Mouse (Mus musculus) embryonic facial prominence, embryonic 11.5 days (tissue): Measurements from ENCODE around the gene Slc25a20. TPM values are rescaled to one million over a fixed set of nuclear protein-coding genes. Genes with fewer than 3 reads are reported as not detected.

Source experiments
- ATAC-seq: fragments of 200-750 bp; cut with Nextera tagmentation; replicated peaks from 2 replicates; pipeline ENCODE4 v1.8.0; 2017; ENCODE audit warnings: low read depth; ENCODE audit not compliant: insufficient number of reproducible peaks, low FRiP score, low TSS enrichment
- DNase-seq: peaks from one replicate; pipeline ENCODE4 v3.0.0-alpha.2; 2015; ENCODE audit warnings: low spot score
- H3K27ac ChIP-seq: fragments of 300-500 bp; sonication (generic); replicated peaks from 2 replicates; pipeline ENCODE4 v1.5.1; 2014; ENCODE audit warnings: mild to moderate bottlenecking, low read depth, low read length, control low read depth
- H3K27me3 ChIP-seq: fragments of 300-500 bp; sonication (generic); 2 replicates; pipeline ENCODE4 v1.6.1; 2014; ENCODE audit warnings: mild to moderate bottlenecking, low read length, moderate library complexity, mixed read lengths; ENCODE audit not compliant: control insufficient read depth, insufficient read depth
- H3K36me3 ChIP-seq: fragments of 300-500 bp; sonication (generic); replicated peaks from 2 replicates; pipeline ENCODE4 v1.6.1; 2014; ENCODE audit warnings: low read depth, mild to moderate bottlenecking, low read length, moderate library complexity, mixed read lengths; ENCODE audit not compliant: control insufficient read depth, insufficient read depth
- H3K4me1 ChIP-seq: fragments of 300-500 bp; sonication (generic); 2 replicates; pipeline ENCODE4 v1.6.1; 2014; ENCODE audit warnings: low read length, mixed read lengths; ENCODE audit not compliant: control insufficient read depth, insufficient read depth
- H3K4me2 ChIP-seq: fragments of 300-500 bp; sonication (generic); 2 replicates; pipeline ENCODE4 v1.6.1; 2014; ENCODE audit warnings: low read depth, mild to moderate bottlenecking, control low read depth, low read length, moderate library complexity
- H3K4me3 ChIP-seq: fragments of 300-500 bp; sonication (generic); 2 replicates; pipeline ENCODE4 v1.5.1; 2014; ENCODE audit warnings: low read depth, low read length, control low read depth
- H3K9ac ChIP-seq: fragments of 300-500 bp; sonication (generic); replicated peaks from 2 replicates; pipeline ENCODE4 v1.6.1; 2014; ENCODE audit warnings: mild to moderate bottlenecking, control low read depth, low read length
- H3K9me3 ChIP-seq: fragments of 300-500 bp; sonication (generic); replicated peaks from 2 replicates; pipeline ENCODE4 v1.6.1; 2016; ENCODE audit warnings: mild to moderate bottlenecking, low read length, inconsistent platforms, mixed read lengths; ENCODE audit not compliant: control insufficient read depth
- WGBS: fragments of 180-500 bp; shearing (Covaris S2); extraction: QIAGEN DNeasy Blood & Tissue Kit; methylation state at CpG from one replicate; pipeline ENCODE4 v1.1.7; 2014; 5-methylcytosine and 5-hydroxymethylcytosine counted together
- microRNA-seq: library from miRNA; unstranded; fragments of <30 nt; microRNA quantifications from one replicate; pipeline ENCODE4, GENCODE M21; 2016; ENCODE audit warnings: borderline number of aligned reads
- polyA plus RNA-seq: library from polyadenylated mRNA; unstranded; fragments of >200 nt; fragmentation: Nextera tagmentation; extraction: Ambion mirVana; gene quantifications from 2 replicates; pipeline ENCODE4 v1.2.1, GENCODE M21; 2014

The Slc25a20 gene
- polyA plus RNA-seq, 1 experiment from 2014 or later, result 34.5 TPM

DNA sequence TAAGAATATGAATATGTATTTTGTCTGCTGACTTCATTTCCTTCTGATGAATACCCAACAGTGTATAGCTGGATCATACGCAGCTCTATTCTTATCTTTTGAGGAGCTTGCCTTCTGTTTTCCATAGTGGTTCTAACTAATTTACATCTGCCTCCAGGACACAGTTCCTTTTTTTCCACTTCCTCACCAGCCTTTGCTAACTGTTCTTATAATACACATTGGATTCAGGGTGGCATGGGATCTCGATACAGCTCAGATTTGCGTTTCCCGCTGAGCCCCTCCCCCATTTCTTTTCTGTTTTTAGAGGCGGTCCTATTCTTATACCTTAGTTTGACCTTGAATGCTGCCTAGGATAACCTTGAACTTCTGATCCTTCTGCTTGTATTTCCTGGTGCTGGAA, 64.2 kb downstream of the Slc25a20 start:
- no peak overlapping the region for H3K27ac ChIP-seq
- no peak for ATAC-seq
- no peak overlapping the region for H3K4me3 ChIP-seq
- 93% methylated on average over 5 of the region's 5 CpGs for WGBS
- H3K4me2 ChIP-seq, result no peak overlapping the region
- no peaks in the 10 kb centered on the region for H3K9me3 ChIP-seq
- H3K27me3 ChIP-seq, result no peaks in the 10 kb centered on the region
- no peak for DNase-seq
- no peaks in the 10 kb centered on the region for H3K4me1 ChIP-seq
- H3K36me3 ChIP-seq, result no peaks in the 10 kb centered on the region
- no peak overlapping the region for H3K9ac ChIP-seq

DNA sequence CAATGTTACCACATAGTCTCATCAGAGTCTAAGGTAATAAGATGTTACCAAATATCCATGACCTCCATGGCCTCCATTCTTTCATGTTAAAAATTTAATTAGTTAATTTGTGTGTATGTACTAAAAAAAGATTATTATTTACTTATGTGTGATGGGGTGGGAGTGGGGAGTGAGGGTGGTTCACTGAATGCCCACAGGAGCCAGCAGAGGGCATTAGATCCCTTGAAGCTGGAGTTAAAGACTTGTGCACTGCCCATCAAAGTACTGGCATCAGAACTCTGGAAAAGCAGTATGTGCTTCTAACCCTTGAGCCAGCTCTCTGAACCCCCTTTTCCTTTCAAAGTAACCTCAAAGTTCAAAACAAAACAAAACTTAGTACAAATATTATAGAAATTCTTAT, 67.2 kb downstream of the Slc25a20 start:
- H3K9me3 ChIP-seq, result no peaks in the 10 kb centered on the region
- H3K27ac ChIP-seq, result no peak overlapping the region
- no peak overlapping the region for H3K9ac ChIP-seq
- DNase-seq (no peak), ATAC-seq (no peak)
- no peaks in the 10 kb centered on the region for H3K4me1 ChIP-seq
- H3K4me2 ChIP-seq, result no peak overlapping the region
- no peak overlapping the region for H3K4me3 ChIP-seq
- no peaks in the 10 kb centered on the region for H3K36me3 ChIP-seq
- H3K27me3 ChIP-seq, result no peaks in the 10 kb centered on the region

DNA sequence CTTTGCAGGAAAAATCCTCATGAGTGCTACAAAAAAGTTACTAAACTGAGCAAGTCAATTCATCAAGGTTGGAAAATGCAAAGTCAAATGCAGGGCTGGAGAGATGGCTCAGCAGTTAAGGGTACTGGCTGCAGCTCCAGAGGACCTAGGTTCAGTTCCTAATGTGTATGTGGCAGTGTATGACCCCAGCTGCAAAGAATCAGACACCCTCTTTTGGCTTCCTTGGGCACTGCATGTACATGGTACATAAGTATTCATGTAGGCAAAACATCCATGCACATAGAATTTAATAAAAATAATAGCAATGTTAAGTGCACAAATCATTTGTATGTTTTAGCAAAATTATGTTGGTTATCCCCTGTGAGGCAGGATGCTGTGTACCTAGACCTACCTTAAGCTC, 70.6 kb downstream of the Slc25a20 start:
- Histone ChIP-seq H3K4me1 (no peaks in the 10 kb centered on the region), H3K36me3 (no peaks in the 10 kb centered on the region), H3K9ac (no peak overlapping the region), H3K27ac (no peak overlapping the region), H3K4me3 (no peak overlapping the region), H3K27me3 (no peaks in the 10 kb centered on the region), H3K9me3 (no peaks in the 10 kb centered on the region), H3K4me2 (no peak overlapping the region)
- DNase-seq (no peak), ATAC-seq (no peak)

Small RNA genes lying within 50 kb of the gene (microRNA-seq; reads per million reads assigned to microRNA genes)
- not detected for gene Gm26298

Other genes with a start within 250 kb of the Slc25a20 start
- 1.5 and 1.7 TPM in 2 replicates for gene Ccdc36, start 233.6 kb upstream of the Slc25a20 start, polyA plus RNA-seq
- gene BC048562, start 225.6 kb upstream of the Slc25a20 start, polyA plus RNA-seq, result not detected in 2 replicates
- gene Ccdc71, start 201.6 kb upstream of the Slc25a20 start, polyA plus RNA-seq, result 49.1 and 63.2 TPM in 2 replicates
- gene Klhdc8b, start 200.5 kb upstream of the Slc25a20 start, polyA plus RNA-seq, result 19.0 and 22.4 TPM in 2 replicates
- gene Lamb2, start 182.4 kb upstream of the Slc25a20 start, polyA plus RNA-seq, result 15.3 and 15.4 TPM in 2 replicates
- 52.5 and 59.2 TPM in 2 replicates for gene Usp19, start 171.5 kb upstream of the Slc25a20 start, polyA plus RNA-seq
- 130 and 138 TPM in 2 replicates for gene Qars, start 154.4 kb upstream of the Slc25a20 start, polyA plus RNA-seq
- gene Qrich1, start 145.3 kb upstream of the Slc25a20 start, polyA plus RNA-seq, result 165 and 168 TPM in 2 replicates
- 242 and 248 TPM in 2 replicates for gene Impdh2, start 101.8 kb upstream of the Slc25a20 start, polyA plus RNA-seq
- 48.4 and 49.0 TPM in 2 replicates for gene Ndufaf3, start 94.7 kb upstream of the Slc25a20 start, polyA plus RNA-seq
- 167 and 185 TPM in 2 replicates for gene Dalrd3, start 92.2 kb upstream of the Slc25a20 start, polyA plus RNA-seq
- 118 and 130 TPM in 2 replicates for gene Wdr6, start 83.3 kb upstream of the Slc25a20 start, polyA plus RNA-seq
- gene P4htm, start 64.4 kb upstream of the Slc25a20 start, polyA plus RNA-seq, result 6.4 and 8.1 TPM in 2 replicates
- gene Arih2, start 12.7 kb upstream of the Slc25a20 start, polyA plus RNA-seq, result 44.1 and 48.4 TPM in 2 replicates
- gene Prkar2a, start 27.2 kb downstream of the Slc25a20 start, polyA plus RNA-seq, result 36.2 and 37.9 TPM in 2 replicates
- gene Ip6k2, start 121.7 kb downstream of the Slc25a20 start, polyA plus RNA-seq, result 113 and 118 TPM in 2 replicates
- 9.1 and 12.1 TPM in 2 replicates for gene Nckipsd, start 146.3 kb downstream of the Slc25a20 start, polyA plus RNA-seq
- gene Celsr3, start 164.2 kb downstream of the Slc25a20 start, polyA plus RNA-seq, result 1.0 and 1.2 TPM in 2 replicates
- 14.5 and 15.5 TPM in 2 replicates for gene Slc26a6, start 191.2 kb downstream of the Slc25a20 start, polyA plus RNA-seq